Mouse (Mus musculus) adrenal gland, postnatal 4 days (tissue): ENCODE measurements around the gene Rit1. TPM values are rescaled to one million over a fixed set of nuclear protein-coding genes. Genes with fewer than 3 reads are reported as not detected.
"Not testable (repeated sequence)": the region's sequence is repeated elsewhere in the genome, so short reads cannot be mapped to it uniquely, and the experiment has no call there.

Experiments
- DNase-seq, 2 experiments: peaks; one replicate each; pipeline ENCODE4 v3.0.0; 2021 to 2022; ENCODE audit warnings: low spot score in 2 of 2, mixed read lengths in 2 of 2
- long read RNA-seq, 2 experiments: library from polyadenylated mRNA; stranded (forward); transcript quantifications; one replicate each; pipeline ENCODE4 v2.0.0; 2021
- total RNA-seq, 2 experiments: library from RNA; stranded (reverse); gene quantifications; 2 replicates each; pipeline ENCODE4 v1.2.3; 2021

Rit1 gene
- 10 to 100 TPM; 53.4 to 54.0 TPM for total RNA-seq
- long read RNA-seq, experiment 1, transcript Rit1-201 (6 exons, 1,204 nt), result major isoform, 34 of 45 reads
- long read RNA-seq, experiment 1, partial matches to known transcripts, result 2 of 45 reads
- long read RNA-seq, experiment 1, other reads (novel, unspliced or antisense), result 8 of 45 reads
- long read RNA-seq, experiment 2, transcript Rit1-201 (6 exons, 1,204 nt), result major isoform, 33 of 56 reads
- long read RNA-seq, experiment 2, transcript Rit1-208 (6 exons, 993 nt), result minor isoform, 6 of 56 reads
- long read RNA-seq, experiment 2, partial matches to known transcripts, result 5 of 56 reads
- long read RNA-seq, experiment 2, other reads (novel, unspliced or antisense), result 11 of 56 reads

DNA sequence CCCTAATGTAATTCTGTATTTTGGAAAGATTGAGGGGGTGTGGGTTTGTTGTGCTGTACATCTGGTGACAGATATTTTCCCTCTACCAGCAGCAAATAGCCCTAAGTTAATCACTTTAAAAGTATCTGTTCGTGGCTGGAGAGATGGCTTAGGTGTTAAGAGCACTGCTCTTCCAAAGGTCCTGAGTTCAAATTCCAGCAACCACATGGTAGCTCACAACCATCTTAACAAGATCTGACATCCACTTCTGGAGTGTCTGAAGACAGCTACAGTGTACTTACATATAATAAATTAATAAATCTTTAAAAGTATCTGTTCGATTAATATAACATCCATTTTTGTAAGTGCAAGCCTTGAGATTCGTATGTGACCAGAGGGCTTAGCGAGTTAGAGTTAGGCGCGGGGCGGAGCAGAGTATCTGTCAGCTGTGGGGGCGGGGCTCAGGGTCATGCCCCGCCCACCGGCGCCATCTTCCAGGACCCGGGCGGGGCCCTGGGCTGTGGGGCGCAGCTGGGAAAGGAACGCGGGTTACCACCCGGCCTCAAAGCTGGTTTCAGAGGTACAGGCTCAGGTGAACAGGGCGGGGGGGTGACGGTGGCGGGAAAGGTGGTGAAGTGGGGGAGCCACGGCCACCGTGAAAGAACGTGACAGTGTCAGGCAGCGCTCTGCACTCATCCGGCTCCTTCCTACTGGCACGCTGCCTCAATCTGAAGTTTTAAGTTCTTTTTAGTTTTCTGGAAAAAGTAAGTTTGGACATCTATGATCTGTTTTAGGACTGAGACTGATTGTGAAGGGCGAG lies at the start of gene Rit1:
TSS of gene Rit1 (plus strand) at position 440 of the 799 bp plus-strand sequence.
- DNase-seq, result peak; percentile 65 to 69

DNA sequence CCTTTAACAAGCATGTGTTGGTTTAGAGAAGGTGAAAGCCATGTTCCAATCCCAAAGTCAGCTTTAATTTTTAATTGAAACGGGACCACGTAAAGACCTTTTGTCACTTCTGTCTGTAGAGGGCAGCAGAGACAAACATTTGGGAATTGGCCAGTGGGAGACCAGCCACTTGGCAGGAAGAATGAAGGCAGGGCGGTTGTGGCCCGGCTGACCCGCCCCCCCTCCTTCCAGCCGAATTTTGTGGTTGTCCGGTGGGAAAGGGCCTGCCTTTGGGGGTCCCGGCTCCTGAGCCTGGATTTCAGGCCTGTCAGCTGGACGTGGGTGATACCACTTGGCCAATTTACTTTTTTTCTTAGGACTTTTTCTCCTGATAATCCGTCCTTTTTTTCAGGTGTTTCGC lies 39.2 kb upstream of the Rit1 start:
- peak; percentile 21 to 33 for DNase-seq

DNA sequence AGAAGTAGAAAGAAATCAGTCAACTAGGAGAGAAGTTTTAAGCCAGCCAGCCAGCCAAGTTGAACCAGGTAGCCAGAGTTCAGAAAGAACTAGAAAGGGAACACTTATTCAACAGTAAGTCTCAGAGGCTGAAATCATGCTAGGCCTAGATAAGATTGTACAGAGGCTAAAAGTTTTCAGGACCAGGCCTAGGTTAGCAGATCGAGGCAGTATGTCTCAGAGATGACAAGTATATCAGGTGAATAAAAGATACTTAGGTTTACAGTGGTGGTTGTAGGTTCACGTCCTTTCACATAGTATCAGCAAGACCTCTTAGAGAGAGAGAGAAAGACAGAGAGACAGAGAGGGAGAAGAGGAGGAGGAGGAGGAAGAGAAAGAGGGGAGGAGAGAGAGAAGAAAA lies 32.8 kb upstream of the Rit1 start:
- no peak for DNase-seq

DNA sequence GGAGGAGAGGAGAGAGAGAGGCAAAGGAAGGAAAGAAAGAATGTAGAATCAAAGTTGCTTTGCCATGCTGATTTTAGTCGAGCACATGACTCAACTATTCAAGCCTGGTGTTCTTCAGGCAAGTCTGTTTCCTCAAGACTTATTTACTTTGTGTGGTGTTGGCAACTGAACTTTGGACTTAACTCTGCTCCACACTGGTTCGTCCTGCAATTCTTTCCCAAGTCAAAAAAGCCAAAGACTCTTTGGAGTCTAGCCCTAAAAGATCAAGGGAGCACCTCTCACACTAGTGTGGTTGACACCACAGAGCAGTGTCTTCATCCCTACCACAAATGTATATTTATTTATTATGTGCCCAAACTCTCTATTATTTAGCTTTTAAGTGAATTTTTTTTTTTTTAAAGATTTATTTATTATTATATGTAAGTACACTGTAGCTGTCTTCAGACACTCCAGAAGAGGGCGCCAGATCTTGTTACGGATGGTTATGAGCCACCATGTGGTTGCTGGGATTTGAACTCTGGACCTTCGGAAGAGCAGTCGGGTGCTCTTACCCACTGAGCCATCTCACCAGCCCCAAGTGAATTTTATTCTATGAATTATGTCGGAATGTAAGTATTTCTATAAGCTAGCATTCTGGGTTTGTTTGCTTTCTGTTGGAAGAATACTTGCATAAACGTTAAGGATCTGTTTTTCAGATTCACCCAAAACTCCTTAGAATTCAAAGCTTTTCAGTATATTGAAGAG lies 32.2 kb upstream of the Rit1 start:
- no peak for DNase-seq

DNA sequence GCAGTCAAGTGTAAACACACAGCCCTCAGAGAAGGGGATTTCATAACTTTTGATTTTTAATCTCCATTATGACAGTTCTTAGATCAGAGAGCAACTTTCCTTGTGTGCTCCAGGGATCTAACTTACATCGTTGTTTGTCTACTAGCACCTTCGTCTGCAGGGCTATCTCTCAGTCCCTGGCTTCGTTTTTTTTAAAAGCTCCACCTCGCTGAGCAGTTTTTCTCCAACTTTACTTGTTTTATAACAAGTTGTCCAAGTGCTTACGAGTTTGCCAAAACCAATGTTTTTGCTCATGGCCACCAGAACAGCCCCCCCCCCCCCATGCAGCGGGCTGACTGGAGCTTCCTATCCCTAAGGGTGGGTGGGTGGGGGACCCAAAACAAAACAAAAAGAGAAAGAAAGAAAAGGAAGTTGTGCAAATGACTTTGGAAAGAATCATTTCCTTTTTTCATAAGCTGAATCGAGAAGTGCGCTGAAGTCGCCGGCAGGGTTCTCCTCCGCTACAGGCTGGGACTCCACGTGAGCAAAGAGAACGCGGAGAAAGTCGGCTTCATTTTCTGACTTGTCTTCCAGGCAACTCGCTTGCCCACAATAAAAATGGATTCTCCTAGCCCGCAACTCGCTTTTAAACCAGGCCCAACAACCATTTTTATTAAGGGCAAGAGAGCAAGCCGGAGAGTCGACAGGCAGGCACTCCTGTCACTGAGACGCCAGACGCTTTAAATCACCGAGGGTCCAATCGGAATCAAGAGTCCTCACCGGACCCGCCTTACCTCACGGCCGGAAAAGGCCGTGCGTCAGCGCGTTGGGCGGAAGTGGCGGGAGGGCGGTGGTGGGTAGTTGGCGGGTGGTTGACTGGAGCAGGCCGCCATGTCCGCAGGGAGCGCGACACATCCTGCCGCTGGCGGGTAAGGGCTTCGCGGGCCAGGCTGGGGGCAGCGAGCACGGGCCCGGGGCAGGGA lies 31.4 kb upstream of the Rit1 start, which contains the start of gene Khdc4:
TSS of gene Khdc4 (plus strand) at position 824 of the 962 bp plus-strand sequence.
- peak; percentile 88 to 93 for DNase-seq

DNA sequence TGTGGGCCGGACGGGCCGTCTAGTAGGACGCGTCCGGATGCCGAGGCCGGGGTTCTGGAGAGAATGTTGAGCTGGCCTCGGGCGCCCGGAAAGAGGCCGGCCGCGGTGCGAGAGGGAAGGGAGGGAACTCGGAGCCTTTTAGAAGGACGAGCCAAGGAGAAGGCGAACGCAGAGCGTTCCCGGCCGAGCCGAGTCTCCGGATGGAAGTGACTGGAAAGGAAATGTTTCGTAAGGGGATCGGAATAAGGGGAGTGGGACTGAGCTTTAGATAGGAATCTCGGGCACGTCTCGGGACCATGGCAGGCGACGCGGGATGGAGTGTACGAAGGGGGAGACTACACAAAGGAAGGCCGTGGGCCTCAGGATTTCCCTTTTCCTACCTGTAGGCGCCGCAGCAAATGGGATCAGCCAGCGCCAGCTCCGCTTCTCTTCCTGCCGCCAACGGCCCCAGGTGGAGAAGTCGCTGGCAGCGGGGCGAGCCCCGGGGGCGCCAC lies 30.6 kb upstream of the Rit1 start:
- DNase-seq, result peak; percentile 11 to 14

DNA sequence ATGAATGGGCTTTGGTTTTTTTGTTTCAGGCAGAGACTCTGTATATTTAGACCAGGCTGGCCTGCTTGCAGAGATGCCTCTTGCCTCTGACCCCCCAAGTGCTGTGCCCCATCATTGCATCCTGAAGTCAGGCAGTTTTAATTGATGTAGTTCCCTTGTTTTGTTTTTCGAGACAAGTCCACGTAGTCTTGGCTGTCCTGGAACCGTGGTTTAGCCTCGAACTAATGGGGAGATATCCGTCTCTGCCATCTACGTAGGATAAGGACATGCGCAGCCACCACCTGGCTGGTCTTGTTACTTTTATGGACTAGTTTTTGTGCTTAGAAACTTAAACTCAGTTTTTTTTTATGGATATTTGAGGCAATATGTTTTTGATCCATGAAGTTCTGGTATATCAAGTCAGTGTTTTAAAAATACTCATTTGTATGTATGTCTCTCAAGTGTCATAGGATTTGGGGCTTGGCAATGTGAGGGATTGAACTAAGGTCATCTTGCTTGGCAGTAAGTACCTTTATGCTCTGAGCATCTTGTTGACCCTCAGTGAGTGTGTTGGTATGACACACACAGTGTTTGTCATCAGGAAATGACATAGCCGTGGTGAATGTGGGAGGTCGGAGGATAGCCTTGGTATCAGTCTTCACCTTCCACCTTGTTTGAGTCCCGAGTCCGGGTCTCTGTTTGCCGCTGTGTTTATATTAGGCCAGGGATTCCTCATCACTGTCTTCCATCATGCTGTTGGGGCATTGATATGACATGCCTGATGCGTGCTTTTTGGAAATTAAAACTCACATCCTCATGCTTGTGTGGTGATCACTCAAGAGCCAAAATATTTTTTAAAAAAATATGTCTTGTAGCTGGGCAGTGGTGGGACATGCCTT lies 29.7 kb upstream of the Rit1 start:
- no peak for DNase-seq

DNA sequence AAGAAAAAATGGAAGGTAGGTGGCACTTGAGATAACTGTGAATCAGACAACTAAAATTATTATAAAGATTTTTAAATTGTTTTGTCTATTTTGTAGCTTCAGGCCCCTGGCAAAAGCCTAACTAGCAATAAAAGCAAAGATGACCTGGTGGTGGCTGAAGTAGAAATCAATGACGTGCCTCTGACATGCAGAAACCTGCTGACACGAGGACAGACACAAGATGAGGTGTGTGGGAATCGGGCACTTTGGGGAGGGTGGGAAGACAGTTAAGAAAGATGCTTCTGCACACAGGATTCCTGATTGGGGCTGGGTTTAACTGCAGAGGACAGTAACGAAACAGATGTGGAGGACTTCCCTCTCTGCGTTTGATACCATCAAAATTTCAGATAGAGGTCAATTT lies 27.6 kb upstream of the Rit1 start:
- no peak for DNase-seq

DNA sequence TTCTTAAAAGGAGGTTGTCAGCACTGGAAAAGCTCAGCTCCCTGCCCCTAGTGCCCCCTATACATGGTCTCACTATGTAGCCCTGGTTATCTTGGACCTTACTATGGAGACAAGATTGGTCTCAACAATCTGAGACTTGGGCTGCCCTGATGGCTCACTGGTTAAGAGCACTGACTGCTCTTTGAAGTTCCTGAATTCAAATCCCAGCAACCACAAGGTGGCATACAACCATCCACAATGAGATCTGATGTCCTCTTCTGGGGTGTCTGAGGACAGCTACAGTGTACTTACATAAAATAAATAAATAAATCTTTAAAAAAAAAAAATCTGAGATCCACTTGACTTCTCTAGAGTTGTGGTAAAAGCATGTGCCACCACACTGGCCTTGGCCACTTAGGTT lies 21.1 kb upstream of the Rit1 start:
- DNase-seq, result no peak

DNA sequence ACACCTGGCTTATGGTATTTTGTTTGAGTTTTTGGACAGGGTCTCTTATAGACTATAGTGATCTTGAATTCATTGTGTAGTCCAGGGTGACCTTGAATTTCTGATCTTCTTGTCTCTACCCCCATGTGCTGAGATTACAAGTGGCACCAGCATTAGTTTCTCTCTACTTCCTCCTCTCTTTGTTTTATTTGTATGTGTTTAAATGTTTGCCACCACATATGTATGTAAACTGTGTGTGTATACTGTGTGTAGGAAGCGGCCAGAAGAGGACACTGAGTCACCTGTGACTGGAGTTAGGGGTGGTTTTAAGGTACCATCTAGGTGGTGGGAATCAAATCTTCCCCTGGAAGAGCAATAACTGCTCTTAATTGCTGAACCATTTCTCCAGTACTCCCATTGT lies 18.6 kb upstream of the Rit1 start:
- DNase-seq, result no peak

DNA sequence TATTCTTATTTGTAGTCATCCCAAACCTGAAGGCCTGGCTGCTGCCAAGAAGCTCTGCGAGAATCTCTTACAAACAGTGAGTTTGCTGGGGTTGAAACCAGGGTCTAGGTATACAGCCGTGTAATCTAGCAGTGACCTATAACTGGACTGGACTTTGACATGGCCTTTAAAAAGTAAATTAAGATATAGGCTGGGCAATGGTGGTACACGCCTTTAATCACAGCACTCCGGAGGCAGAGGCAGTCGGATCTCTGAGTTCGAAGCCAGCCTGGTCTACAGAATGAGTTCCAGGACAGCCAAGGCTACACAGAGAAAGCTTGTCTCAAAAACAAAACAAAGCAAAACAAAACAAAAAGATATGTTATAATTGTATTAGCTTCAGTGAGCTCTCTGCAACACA lies 17.8 kb upstream of the Rit1 start:
- DNase-seq, result no peak

DNA sequence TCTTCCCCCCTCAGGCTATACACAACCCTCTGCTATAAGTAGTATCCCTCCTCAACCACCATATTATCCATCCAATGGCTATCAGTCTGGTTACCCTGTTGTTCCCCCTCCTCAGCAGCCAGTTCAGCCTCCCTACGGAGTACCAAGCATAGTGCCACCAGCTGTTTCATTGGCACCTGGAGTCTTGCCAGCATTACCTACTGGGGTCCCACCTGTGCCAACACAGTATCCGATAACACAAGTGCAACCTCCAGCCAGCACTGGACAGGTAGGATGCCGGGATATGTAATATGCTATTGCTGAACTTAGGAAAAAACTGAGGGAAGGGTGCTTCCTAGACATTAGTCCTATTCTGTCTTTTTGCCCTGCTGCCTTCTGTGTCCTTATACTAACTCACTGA lies 16.4 kb upstream of the Rit1 start:
- DNase-seq, result no peak

DNA sequence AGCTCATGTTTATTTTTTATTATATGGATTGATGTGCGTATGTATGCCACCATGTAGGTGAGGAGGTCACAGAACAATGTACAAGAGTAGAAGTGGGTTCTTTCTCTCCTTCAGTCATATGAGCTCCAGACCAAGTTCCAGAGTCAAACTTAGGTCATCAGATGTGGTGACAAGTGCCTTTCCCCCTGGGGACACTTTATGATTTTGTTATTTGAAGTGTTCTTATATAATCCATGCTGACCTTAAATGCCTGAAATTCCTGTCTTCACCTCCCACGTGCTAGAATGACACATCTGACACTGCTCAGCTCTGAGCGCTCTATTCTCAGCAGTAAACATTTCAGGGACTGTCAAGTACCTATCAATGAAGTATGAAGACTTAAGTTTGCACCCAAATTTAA lies 15.4 kb upstream of the Rit1 start:
- DNase-seq, result no peak

DNA sequence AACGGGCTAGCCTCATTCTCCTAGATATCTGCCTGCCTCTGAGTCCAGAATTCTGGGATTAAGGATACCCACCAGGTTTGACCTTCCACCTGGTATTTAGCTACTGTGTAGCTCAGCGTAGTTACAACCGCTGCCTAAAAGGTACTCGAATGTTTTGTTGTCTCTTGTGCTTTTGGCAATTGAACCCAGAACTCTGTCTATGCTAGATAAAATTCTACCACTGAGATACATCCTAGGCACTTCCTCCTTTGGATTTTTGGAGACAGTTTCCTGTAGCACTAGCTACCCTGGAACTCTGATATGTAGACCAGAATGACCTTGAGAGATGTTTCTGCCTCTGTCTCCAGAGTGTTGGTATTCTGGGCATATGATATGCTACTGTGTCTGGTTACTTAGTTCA lies 2.9 kb upstream of the Rit1 start:
- DNase-seq, result no peak

DNA sequence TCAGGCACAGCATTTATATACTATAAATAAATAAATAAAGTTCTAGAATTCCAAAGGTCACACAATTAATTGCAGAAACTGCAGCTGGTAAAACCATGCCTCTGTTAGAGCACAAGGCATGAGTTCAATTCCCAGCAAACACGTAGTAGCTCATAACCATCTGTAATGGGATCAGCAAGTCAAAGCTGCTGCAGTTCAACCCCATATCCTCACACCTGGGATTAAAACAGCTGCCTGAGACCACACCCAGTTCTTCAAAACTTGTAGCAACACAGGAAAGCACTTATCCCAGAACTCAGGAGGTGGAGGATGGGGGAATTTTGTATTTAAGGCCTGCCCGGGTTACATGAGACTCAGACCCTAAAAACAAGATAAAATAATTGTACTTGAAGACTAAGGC lies 1.9 kb upstream of the Rit1 start:
- DNase-seq, result no peak

DNA sequence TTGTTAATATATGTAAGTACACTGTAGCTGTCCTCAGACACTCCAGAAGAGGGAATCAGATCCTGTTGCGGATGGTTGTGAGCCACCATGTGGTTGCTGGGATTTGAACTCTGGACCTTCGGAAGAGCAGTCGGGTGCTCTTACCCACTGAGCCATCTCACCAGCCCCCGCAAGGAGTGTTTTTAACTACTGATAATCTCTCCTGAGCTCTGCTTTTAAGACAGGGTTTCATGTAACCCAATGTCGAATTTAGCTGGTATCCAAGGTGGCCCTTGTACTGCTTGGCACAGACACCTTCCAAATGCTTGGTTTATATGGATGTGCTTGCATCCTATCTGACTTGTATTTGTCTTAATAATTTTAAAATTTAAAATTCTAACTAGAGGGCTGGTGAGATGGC lies 922 bp upstream of the Rit1 start:
- DNase-seq, result not testable (repeated sequence)

DNA sequence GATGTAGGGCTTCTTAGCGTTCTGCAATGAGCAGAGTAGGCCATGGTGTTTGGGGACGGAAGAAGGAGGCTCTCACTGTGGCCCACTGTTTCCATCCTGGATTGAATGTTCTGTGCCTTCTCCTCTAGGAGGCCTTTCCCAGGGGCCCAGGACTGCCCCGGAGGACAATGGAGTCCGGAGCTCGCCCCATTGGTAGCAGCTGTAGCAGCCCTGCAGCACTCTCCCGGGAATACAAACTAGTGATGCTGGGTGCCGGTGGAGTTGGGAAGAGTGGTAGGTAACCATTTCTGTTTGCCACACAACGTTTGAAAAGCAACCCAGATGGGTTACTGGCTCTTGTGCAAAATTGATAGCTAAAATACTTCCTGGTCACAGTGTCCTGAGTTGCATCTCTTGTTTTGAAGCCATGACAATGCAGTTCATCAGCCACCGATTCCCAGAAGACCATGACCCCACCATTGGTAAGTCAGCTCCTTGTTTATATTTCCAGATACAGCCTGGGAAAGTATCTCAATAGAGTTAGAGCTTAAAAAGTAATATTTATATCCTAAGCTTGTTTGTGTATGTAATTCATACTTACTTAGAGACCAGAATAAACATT lies 660 bp downstream of the Rit1 start:
- peak in 1 of 2 experiments; percentile 9 for DNase-seq

DNA sequence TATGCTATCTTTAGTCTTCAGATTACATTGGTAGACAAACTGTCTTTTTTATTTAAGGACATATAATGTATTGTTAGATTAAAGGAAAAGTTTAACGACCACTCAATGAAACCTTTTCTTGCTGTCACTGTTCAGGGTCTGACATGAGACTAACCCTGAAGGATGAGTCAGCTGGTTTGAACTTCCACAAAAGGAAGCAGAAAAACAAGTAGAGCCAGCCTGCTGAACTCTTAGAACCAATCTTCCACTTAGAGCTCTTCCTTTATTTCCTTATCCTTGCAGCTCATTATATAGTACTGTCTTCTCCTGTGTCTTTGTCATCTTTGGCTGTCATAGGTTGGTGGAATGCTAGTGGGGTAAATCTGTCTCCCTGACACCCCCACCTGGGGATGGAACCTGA lies 1.2 kb downstream of the Rit1 start:
- no peak for DNase-seq

DNA sequence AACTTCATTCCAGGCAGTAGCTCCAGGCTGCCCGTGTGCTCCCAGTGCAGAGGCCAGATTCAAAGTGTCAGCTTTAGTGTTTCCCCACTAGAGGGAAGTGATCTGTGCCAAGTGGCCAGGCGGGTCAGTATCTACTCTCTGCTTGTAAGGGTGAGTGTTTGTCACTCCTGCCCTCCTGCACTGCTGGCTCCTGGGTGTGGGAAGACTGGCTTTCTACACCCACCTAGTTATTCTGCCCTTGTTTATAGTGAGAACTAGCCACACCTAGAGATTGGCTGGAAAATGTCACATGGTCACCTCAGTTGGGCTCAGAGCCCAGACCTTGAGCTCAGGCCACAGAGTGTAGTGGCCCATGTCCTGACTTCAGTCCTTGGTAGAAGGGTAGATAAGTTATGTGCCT lies 2.5 kb downstream of the Rit1 start:
- peak in 1 of 2 experiments; percentile 14 for DNase-seq
